Mouse (Mus musculus): ENCODE results near the gene Jrkl.

The Jrkl gene

DNA sequence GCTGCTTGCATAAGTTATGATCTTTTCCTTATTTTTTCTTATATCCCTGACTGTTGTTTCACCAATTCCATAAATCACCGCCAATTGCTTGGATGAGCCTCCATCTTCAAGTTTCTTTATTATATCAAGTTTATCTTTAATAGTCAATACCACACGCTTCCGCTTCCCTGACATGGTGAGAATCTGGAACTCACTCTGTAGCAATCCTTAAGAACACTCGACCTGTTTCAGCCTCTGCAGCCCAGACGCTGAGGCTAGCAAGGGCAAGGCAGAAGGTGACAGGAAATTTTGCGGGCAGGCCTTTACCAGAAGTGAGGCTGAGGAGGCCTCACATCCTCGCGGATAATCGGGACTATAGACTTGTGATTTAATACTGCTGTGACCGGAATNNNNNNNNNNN, at the start of gene Jrkl:
TSS of gene Jrkl (minus strand) at position 349 of the 400 bp plus-strand sequence.
- DNase-seq (ENCODE audit: low read depth, low spot score): peak; percentile 28

DNA sequence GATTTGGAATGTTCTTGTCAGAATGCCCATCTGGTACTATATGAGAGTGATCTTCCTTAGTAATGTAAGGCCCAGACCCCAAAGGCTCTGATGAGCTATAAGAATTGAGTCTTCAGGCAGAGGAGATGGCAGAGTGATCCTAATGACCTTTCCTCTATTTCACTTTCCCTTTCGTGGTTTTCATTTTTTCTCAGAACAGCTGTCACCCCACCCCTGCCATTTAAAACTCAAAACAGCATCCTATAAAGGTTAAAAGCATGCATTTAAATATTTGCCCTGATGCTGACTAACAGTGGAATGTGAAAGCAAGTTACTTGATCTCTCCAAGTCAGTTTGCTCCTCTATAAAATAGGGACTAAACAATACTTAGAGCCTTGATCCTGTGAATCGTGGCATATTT, 41.9 kb upstream of the Jrkl start:
- DNase-seq (ENCODE audit: low read depth, low spot score): no peak

DNA sequence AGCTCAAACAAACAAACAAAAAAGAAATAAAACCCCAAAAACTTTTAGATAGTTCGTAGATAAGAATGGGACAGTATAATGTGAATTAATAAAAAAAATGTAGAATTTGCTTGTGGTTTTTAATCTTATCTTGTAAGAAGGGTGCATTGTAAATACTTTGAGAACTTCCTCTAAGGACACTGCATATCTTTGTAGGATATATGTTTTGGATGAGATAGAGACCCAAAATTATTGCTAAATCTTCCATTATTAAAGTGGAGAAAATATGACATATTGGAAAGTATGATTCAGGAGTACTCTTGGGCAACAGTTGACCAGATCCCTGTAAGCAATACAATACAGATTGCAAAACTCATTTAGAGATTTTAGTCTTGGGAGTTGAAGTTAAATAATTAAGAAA, 27.6 kb upstream of the Jrkl start:
- no peak for DNase-seq (ENCODE audit: low read depth, low spot score)

DNA sequence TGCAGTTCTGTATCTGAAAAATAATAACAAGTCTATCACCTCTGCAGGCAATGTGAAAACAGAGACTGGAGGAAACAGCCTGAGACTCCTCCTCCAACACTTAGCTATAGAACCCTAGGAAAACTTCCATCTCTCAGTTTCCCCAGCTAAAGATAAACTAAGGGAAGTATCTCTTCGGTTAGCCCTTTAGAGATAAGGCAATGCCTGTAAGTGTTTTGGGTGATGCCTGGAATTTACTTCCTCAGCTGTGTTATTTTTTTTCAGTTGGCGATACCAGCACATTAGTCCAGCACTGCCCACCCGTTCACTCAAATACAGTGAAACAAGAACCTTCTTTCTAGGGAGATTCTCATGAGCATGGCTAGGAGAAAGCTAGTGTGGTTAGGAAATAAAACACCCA, 15.4 kb upstream of the Jrkl start:
- no peak for DNase-seq (ENCODE audit: low read depth, low spot score)

DNA sequence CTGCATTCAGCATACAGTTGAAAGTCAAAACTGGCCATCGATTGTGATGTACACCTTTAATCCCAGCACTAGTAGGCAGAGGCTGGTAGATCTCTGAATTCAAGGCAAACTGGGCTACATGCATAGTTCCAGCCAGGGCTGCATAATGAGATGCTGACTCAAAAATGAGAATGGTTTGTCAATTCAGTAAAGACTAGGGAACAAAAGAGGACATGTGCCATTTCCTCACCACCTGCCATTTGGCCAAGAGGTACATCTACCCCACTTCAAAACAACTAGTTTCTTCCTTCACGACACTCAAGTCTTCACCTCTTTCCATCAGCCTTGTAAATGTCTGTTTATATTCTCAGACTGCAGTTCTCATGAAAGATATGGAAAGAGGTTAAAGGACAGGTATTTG, 12.5 kb upstream of the Jrkl start:
- no peak for DNase-seq (ENCODE audit: low read depth, low spot score)

DNA sequence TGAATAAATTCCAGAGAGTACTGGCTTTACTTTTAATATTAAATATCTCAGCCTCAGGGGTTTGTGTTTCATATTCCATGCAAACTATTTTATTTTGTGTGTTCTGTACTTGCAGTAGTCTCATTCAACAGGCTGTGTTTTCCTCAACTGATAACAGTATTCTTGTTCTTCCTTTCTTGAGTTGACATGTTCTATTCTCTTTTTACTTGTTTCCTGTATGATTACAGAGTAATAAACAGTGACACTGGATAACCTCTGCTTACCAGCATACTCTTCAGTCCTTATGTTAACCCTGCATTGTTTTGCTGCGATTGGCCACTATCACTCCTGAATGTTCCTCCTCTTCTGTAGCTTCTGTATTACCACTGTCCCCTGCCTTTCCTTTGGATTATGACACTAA, 11.1 kb upstream of the Jrkl start:
- DNase-seq (ENCODE audit: low read depth, low spot score): no peak

DNA sequence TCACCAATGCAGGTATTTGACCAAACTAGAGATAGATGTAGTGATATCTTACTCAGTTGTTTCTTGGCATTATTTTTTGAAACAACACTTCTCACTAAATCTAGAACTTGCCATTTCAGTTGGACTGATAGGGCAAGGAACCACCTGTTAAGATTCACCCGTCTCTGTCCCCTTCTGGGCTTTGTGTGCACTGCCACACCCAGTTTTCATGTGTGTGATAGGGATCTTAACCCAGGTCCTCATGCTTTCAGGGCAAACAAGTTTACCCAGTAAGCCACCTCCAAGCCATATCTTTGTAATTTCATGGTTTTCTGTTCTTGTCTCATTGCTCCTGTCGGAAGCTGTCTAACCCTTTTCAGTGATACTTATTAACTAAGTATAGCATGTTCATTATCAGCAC, 5.6 kb upstream of the Jrkl start:
- no peak for DNase-seq (ENCODE audit: low read depth, low spot score)

DNA sequence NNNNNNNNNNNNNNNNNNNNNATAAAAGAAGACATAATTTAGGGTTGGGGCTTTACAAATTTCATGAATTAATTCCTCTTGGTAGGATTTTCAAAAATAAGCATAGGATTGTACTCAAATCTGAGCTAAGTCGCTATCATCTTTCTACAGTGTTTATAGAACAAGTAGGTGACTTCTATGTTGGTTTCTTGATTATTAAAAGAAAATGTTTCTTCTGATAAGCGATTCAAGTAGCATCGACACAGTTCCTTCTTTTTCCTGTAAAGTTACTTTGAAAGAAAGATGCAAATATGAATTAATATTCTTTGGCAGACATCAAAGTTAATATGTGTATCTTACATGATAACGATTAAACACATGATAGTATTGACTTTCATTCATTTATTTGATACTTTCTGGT, 2.5 kb upstream of the Jrkl start:
- DNase-seq (ENCODE audit: low read depth, low spot score): no peak

DNA sequence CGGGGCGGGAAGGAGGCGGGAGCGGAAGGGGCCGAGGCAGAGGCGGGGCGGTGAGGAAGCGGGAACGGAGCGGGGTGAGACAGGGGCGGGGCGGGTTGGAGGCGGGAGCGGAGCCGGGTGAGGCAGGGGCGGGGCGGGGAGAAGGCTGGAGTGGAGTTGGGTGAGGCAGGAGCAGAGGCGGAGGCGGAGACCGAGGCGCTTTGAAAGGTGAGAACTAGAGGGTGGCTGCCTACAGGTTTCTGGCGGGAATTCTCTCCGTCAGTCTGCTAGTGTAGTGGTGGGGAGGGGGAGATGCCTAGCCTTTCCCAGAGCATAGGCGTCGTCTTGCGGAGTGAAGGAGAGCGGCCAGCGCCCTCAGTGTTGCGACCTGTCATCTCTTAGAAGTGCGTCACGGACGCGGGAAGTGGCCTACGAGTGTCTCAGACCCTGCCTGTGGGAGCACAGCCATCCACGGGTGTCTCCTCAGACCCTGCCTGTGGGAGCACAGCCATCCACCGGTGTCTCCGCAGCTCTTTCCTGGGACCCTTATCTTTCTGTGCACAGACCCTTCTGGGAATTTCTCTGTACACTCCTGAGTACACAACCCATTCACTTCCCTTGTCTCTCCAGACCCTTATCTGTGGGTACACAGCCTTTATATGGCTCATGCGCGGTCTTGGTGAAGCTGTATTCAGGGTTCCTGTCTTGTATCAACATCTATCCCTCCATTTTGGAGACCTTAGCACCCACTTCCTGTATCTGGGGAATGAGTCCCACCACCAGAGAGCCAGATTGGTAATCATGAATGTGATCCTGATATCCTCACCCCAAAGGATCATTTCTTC, 1.4 kb upstream of the Jrkl start, which contains the start of gene Ccdc82:
TSS of gene Ccdc82 (plus strand) at position 141 of the 824 bp plus-strand sequence.
- DNase-seq (ENCODE audit: low read depth, low spot score): peak; percentile 89

DNA sequence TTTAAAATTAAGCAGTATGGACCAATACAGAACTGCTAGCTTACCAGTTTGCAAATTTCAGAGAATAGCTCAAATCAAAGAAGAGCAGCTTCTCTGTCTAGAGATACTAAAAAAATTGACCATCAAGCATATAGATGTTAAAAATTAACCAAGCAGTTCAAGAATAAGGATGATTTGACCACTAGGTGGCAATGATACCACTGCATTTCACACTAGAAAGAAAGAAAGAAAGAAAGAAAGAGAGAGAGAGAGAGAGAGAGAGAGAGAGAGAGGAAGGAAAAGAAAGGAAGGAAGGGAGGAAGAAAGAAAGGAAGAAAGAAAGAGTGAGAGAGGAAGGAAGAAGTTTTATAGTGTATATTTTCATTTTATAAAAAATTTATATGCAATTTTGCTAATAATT, 3.3 kb downstream of the Jrkl start:
- no peak for DNase-seq (ENCODE audit: low read depth, low spot score)

DNA sequence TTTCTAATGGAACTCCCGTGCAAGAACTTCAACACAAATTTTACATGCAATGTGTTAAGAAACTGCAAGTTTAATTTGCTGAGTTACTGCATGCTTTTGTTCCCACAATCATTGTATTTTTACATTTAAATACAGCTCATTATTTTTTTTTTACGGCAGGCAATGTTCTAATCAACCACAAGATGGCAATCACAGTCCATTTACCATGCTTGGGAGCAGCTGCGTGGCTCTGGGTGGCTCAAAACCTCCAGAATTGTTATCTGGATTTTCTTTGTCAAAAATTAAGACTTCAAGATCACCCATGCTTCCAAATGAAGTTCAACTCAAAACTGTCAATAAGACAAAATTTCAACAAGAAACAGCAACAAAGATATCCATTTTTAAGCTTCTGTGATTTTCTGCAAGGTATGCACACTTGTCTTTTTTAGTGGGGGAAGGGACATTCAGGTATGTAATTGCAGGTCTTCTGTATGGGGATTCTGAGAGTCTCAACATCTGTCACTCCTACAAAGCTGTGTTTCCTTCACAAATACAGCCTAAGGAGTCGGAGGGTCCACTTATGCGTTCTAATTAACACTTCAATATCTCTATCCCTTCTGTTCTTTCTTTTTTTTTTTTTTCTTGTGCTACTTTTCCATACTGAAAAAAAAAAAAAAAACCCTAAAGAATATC, 13.9 kb downstream of the Jrkl start:
- DNase-seq (ENCODE audit: low read depth, low spot score): peak; percentile 37

DNA sequence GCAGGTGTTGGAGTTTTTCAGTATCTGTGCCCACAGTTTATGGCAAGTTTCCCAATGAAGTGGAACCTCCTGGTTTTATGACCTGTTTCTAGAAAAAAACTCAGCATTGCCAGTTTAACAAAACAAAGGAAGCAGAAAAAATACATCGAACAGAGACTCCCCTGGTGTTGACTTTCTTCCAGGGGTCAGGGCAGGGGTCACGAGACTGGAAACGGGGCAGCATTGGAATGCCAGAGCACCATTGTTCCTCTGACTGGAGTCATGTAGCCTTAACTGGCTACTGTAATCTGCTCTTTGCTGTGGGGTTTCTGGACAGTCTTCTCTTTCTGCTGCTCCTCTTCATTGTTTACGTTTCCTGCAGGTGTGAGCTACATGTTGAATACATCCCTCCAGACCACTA, 15.1 kb downstream of the Jrkl start:
- peak; percentile 15 for DNase-seq (ENCODE audit: low read depth, low spot score)

DNA sequence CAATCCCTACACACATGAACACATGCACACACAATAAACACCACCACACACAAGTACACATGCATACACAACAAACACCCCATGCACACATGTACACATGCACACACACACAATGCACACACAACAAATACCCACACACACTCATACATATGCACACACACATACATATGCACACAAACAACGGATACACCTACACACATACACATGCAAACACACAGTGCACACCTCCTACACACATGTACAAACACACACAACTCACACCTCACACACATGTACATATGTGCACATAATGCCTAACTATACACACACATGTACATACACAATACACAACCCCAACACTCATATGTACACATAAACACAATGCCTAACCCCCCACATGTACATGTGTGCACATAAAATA, 19.8 kb downstream of the Jrkl start:
- no peak for DNase-seq (ENCODE audit: low read depth, low spot score)

DNA sequence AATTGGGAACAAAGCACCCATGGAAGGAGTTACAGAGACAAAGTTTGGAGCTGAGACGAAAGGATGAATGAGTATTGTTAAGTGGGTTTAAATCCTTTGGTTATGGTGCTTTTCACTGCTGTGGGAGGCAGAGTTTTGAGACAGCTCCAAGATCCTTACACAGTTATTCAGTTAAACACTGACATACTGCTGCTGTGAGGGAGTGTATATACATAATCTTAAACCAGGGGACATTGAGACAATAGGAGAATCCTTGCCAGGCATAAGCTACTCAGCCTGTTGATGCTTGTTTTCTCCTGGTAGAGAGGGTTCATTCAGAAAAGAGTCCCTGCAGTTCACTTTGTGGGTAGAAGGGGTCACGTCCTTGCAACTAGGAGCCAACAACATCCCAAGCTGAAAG, 39.3 kb downstream of the Jrkl start:
- no peak for DNase-seq (ENCODE audit: low read depth, low spot score)

DNA sequence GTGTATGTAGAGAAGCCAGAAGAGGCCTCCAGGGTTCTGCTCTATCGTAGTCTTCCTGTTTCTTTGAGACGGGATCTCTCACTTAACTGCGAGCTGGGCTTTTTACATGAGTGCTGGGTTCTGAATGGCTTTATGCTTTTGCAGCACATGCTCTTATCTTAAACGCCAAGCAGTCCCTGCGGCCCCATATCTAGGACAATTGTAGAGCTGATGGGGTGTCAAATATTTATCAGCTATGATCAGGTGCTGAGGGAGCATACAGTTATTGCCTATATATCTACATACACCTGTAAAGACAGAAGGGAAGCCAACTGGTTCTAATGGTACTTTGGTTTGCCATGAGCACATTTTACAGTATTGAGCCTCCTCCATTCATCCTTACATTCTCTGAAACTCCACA, 41.9 kb downstream of the Jrkl start:
- no peak for DNase-seq (ENCODE audit: low read depth, low spot score)

DNA sequence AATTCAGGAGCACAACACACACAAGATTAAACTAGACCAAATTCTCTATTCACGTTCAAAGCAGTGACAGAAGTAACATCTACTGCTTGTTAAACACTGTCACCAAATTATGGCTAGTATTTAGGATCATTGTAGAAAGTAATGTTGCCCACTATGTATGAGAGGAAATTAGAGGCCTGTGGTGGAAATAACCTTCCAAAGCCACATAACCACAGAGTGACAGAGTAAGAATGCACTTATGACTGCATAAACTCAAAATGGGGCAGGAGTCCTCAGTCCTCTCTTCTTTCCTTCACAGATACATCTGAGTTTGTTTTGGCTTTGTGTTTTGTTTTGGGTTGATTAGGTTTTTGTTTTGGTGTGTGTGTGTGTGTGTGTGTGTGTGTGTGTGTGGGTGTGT, 42.5 kb downstream of the Jrkl start:
- DNase-seq (ENCODE audit: low read depth, low spot score): no peak

DNA sequence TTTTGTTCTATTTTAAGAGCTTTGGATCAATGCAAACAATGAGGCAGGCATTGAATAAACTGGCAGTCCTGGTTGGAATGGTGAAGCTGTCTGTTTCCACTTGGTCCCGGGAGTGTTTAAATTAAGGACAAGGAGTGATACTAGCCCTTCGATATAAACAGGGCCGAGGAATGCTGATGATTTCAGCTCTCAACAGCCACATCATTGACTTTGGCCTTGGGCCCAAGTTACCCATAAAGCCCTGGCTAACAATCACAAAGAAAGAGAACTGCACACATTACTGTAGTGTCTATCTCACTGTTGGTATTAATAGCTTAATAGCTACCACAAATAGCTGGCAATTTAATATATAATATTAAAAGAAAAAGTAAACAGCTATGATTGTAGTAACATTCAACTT, 45.5 kb downstream of the Jrkl start:
- no peak for DNase-seq (ENCODE audit: low read depth, low spot score)

DNA sequence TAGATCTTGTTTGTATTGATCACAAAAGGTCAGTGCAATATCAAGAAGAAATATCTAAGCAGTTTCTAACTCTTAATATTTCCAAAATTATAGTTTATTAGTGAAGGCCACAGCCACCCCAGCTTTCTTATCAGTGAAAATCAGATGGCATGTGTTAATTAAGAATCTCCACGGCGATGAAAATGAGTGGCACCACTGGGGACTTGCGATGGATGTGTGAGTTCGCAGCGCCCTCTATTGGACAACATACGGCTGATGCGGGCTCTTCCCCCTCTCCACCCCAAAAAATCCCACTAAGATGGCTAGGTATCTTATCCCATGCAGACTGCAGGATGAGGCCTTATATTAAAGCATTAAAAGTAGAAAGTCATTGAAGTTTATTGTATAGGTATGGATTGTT, 49.9 kb downstream of the Jrkl start:
- peak; percentile 70 for DNase-seq (ENCODE audit: low read depth, low spot score)

DNA sequence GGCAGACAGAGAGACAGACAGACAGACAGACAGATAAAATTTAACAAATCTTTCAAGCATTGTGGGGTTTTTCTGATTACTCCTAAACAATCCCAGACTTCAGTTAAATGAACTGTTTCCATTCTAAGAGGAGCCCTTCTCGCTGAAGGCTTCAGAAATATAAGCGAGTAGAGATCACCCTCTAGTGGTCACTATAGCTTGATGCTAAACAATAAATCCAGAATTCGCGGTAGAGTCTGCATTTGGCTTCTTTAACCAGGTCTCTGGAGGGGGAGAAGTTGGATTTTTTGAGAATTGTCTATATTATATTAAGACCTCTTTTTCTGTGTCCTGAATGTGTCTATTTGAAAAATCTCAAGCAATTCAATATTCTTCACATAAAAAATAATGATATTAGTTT, 50.4 kb downstream of the Jrkl start:
- DNase-seq (ENCODE audit: low read depth, low spot score): peak; percentile 68

DNA sequence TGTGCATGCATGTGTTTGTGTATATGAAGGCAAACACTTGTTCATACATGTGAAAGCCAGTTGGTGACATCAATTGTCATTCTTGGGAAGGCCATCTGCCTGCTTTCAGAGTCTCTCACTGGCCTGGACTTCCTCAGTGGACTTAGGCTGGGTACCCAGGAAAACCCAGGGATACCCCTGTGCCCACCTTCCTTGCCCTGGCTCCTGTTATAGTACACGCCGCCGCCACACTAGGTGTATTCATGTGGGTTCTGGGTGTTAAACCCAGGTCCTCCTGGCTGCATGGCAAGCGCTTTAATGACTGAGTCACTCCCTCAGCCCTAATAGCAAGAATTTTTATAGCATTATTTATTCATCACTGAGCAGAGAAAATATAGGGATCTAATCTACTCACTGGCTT, 51.0 kb downstream of the Jrkl start:
- DNase-seq (ENCODE audit: low read depth, low spot score): no peak

Measured in ES-CJ7 (cell line).